Mouse (Mus musculus) adipocyte (in vitro differentiated cells): ENCODE measurements around the gene Mknk2.
"Not testable (repeated sequence)": the region's sequence is repeated elsewhere in the genome, so short reads cannot be mapped to it uniquely, and the experiment has no call there.

Source experiments
- DNase-seq: peaks from one replicate; pipeline ENCODE4 v3.0.0-alpha.2; 2016; ENCODE audit warnings: low spot score

Gene Mknk2

DNA sequence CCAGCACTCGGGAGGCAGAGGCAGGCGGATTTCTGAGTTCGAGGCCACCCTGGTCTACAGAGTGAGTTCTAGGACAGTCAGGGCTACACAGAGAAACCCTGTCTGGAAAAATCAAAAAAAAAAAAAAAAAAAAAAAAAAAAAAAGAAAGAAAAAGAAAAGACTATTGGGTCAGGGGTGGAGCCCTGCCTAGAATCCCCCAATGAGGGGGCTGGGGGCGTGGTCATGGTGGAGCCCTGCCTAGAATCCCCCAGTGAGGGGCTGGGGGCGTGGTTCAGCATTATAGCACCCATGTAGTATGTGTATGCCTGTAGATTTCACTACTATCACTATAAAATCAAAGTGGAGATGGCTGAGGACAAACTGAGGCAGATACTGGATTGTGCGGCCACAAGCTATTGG is 28.0 kb downstream of the Mknk2 start:
- not testable (repeated sequence) for DNase-seq

DNA sequence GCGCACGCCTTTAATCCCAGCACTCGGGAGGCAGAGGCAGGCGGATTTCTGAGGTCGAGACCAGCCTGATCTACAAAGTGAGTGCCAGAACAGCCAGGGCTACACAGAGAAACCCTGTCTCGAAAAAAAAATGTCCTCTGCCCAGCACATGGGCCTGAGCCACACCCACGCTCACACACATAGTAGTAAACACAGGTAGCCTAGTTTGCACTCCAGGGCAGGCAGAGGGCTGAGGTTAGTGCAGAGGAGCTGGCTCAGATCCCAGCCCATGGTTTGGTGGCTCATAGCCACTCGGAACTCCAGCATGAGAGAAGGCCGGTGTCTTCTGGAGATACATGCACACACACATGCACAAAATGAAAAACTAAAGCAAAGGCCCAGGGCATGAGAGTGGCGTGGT is 31.0 kb downstream of the Mknk2 start:
- DNase-seq = no peak

DNA sequence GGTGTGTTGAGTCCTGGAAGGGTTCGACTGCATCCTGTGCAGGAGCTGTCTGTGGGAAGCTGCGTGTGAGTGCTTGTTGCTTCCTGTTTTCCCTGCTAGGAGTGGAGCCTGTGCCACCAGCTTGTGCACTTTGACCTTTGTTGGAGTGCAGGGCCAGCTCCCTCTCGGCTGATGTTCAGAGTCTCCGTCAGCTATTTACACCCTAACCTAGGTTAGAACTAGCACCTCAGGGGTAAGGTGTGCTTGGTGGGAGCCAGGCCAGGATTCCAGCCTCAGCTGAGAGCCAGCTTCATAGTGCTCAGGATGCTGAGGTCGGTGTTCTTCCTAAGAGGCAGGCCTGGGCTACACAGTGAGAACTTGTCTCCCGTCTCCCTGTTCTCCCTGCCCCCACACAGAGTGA is 42.6 kb downstream of the Mknk2 start:
- DNase-seq = no peak

DNA sequence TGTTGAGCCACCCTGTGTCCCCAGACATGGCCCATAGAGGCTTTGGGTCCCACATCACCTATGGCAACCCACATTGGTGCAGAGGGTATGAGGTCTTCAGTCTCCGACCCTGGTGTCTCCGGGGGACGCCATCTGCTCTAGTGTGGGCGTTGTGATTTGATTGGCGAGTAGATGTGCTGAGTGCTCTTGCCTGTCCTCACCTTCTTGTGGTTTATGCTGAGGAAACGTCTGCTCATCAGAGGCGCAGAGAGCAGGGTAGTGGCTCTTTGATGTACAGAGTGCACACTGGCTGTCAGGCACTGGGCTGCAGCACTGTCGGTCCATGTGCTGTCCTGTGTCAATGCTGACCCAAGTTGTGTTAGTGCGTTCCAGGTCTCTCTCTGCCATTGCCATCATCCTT is 49.0 kb downstream of the Mknk2 start:
- no peak for DNase-seq

DNA sequence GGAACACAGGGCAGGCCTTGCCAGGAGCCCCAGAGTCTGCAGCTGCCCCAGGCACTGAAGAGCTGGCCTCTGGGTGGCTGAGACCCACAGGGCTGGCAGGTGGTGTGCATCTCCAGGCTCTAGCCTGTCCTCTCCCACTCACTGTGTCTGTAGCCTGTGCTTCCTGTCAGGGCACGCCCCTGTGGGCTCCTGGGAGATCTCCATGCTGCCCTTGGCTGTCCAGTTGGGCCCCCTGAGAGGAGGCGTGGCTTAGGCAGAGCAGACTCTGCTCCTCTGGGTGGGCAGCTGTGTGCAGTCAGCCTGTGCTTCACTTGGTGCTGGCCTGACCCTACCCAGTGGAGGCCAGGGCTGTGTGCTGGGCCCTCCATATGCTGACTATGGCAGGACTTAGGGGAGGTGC is 50.2 kb downstream of the Mknk2 start:
- DNase-seq = no peak

DNA sequence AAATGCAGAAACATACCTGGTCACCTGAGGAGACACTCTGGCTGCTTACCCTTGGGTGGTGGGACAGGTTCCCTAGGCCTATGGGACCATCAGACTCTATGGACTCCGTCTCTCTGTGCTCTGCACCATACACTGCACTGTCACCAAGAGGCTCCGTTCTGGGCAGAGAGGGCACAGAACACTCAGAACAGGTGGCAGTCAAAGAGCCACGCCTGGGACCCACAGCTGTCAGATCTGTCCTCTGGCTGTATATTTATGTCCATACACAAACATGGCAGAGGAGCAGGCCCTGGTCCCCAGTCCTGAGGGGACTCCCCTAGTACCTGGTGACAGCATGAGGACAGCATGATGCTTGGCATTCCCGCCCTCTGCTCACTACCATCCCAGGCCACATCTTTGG is 52.1 kb downstream of the Mknk2 start:
- no peak for DNase-seq

DNA sequence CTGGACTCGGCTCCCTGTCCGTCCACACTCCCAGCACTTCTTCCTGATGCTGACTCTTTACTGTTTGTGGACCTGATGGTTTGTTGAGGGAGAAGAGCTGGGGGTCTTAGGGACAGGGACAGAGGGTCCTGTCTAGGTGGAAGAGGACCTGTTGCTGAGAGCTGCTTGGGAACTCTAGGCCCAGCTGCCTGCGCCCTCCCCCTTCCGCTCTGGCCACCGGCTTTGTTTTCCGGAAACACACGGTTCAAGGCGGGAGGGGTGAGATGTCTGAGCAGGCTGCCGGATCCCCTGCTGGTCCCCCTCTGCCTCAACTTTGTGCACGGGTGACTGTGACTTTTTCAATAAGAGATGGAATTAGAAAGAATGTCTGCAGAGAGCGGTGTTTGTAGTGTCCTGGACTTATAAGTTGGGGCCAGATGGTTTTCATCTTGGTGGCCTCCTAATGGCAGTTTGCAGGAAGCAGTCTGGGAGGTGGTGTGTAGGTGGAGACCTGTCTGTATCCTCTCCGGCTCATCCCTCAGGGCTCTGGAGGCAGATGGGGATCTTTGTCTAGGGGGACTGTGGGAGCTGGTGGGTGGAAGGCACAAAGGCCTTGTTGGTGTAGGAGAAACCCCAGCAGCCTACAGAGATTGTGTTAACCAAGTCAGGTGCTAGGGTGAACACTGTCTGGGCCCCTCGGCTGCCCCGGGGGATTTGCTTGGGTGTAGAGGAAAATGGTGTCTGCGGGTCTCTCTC is 54.3 kb downstream of the Mknk2 start:
- peak; percentile 49 for DNase-seq

DNA sequence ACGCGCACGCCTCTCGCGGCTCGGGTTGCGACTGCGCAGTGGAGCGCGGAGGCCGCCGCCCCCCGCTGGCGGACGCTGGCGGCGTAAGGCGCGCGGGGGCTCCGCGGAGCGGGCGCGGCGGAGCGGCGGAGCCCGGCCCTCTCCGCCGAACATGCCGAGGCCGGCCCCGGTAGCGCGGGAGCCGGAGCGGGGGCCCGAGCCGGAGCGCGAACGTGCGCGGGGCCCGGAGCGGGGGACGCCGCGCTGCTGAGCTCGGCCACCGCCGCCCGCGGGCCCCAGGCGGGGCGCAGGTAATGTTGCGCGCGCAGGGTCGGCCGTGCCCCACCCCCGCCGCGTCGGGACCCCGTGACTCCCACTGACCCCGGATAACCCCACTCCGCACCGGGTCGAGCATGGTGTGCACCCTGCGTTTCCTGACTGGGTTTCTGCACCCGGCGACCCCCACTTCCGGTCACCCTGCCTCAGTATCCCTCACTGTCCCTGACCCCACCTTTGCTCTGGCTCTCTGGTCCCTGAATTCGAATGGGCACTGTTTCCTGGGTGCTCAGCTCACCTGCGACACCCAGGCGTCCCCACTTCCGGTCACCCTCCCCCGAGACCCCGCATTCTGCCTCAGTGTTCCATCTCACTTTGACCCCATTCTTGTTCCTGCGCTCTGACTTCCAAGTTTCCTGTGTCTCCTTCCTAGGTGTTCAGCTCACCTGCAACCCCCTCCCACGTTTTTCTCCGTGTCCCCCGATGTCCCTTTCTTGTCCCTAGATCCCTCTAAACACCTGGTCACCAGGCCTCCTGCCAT is 55.1 kb downstream of the Mknk2 start, which contains the start of gene Csnk1g2:
TSS of gene Csnk1g2 (plus strand) at position 178 of the 796 bp plus-strand sequence.
- no peak for DNase-seq

DNA sequence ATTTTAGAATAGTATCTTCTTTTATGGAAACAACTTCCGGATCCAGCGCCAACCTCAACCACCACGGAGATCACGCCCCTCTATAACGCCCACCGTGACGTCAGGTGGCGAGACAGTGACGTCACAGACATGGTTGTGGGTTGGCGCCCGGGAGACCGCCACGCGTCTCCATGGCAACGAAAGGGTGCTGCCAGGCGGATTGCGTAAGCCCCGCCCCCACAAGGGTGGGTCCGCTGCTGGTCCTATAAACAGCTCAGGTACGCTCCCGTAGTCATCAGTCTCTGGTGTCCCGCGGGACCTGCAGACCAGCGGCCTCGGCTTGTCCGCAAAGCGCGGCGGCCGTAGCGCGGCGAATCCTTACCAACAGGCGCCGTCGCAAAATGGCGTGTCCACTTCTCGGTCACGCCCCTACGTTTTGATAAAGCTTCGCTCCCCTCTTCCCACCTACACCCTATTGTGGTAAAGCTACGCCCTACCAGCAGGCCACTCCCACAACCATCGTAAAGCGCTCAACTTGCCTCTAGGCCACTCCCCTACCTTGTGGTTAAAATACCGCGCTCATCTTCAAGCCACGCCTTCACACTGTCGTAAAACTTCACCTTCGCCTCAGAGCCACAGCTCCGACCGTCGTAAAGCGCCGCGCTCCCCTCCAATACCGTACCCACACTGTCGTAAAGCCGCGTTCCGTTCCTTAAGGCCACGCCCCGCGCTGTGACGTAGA is 55.8 kb downstream of the Mknk2 start:
- peak; percentile 100 for DNase-seq

DNA sequence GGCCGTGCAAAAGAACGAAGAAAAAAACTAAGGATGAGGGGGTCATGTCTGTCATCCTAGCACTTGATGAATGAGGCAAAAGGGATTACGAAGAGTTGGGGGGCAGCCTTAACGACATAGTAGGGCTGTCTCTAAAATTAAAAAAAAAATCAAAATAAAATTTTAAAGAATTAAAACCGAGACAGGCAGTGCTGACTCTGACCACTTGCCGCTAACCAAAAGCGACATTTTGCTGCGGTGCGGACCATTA is 56.3 kb downstream of the Mknk2 start:
- DNase-seq = no peak

DNA sequence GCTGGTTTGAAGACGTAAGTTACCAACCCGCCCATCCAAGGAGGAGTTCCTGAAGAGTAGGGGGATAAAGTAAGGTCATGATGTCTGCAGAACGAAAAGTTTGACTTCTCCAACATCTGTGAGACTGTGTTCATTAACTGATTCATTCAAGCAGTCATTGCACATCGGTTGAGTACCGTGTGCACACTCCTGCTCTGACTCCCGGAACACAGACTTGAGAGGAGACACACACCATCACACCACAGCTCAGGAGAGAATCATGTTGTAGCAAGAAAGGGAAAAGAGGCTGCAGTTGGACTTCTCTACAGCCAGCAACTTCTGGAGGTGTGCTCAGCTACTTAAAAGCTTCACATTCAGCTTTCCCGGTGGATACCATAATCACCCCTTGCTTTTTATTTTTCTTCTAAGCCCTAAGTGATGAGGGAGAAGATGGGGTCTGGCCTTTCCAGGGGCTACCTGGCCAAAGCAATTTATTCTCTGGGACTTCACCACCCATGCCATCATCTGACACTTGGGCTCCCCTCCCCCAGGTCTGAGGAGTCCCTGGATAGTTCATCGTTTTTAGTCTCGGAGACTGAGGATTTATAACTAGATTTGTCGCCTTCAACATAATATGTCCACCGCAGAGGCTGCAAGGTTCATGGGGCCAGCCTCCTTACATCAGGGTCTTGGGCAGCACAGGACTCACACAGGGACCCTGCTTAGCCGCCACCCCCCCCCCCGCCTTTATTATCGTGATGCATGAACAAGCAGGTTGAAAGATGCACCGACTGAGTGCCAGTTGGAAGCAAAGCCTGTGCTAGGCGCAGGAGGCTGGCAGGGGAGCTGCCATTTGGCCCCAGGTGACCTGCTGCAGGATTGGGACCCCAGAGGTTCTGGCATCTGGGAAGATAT is 56.9 kb downstream of the Mknk2 start:
- no peak for DNase-seq

DNA sequence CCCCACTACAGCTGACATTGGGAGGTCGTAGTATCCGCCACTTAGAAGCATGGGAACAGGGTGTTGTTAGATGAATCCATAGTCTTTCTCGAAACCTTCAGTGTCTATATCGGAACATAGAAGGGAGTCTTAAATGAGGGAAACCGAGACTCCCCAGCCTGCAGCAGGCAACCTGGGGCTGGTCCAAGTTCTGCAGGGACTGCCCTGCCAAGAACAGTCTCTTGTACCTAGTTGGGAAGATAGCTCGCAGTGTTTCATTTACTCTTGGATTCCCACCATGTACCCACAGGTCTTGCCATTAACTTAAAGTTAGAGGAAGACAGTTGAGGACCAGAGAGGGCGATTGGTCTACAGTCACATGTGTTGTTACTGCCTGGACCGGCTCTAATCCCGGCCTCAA is 57.5 kb downstream of the Mknk2 start:
- no peak for DNase-seq

DNA sequence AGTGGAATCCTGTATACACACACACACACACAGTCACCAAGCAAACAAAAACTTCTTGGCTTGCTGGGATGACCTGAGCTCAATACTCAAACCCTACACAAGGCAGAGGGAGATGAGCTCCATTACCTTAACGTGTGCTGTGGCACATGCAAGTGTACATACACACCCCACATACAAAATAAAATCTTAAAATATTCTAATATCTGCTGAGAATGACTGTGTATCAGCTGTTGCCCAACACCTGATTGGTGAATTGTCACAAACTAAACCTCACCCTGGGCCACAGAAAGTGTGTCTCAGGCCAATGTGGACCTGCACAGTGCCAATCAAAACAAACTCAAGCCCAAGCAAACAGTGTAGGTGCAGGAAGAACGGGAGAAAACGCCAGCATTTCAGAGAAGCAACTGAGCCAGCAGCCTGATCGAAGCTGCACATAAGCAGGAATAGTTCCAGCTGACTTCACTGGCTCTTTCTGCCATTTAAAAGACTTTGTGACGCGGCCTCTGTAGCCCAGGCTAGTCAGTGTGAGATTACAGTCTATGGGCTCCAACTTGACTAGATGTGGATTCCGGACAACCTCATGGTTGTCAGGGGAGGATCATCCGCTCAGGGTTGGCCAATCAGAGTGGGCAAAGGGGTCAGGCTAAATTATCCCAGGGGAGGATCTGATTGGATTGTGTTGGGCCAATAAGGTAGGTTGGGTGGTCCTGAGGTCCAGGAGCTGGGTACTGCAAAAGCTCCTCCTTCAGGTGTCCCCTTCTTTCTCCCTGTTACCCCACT is 58.3 kb downstream of the Mknk2 start:
- DNase-seq = peak; percentile 79

DNA sequence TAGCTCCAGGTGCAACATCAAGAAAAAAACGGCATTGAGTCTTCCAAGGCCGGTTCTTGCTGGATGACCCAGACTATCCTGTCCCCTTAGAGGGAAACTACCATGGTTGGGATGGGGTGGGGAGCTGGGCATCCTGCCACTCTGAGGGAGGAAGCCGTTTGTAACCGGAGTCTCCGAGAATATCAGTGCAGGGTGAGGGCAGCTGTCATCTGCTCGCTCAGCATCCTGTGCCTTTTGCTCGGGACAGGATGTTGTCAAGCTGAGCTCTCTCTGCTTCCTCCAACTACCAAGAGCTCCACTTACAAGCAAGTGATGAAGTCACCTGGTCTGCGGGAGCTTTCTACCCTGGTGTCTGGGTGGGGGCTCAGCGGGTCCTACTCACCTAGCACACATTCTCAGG is 59.7 kb downstream of the Mknk2 start:
- no peak for DNase-seq
